Mouse (Mus musculus) midbrain, embryonic 15.5 days (tissue): ENCODE data around the gene Aqp6. TPM values are rescaled to one million over a fixed set of nuclear protein-coding genes. Genes with fewer than 3 reads are reported as not detected.

Source experiments
- ATAC-seq: fragments of 200-750 bp; cut with Nextera tagmentation; replicated peaks from 2 replicates; pipeline ENCODE4 v1.8.0; 2017; ENCODE audit warnings: moderate TSS enrichment
- H3K27ac ChIP-seq: fragments of 300-500 bp; sonication (generic); 2 replicates; pipeline ENCODE4 v1.5.1; 2015; ENCODE audit warnings: mild to moderate bottlenecking, inconsistent platforms
- H3K27me3 ChIP-seq: fragments of 300-500 bp; sonication (generic); replicated peaks from 2 replicates; pipeline ENCODE4 v1.6.1; 2015; ENCODE audit warnings: inconsistent platforms
- H3K36me3 ChIP-seq: fragments of 300-500 bp; sonication (generic); replicated peaks from 2 replicates; pipeline ENCODE4 v1.6.1; 2015; ENCODE audit warnings: inconsistent platforms
- H3K4me1 ChIP-seq: fragments of 300-500 bp; sonication (generic); 2 replicates; pipeline ENCODE4 v1.6.1; 2015; ENCODE audit warnings: inconsistent platforms
- H3K4me2 ChIP-seq: fragments of 300-500 bp; sonication (generic); 2 replicates; pipeline ENCODE4 v1.6.1; 2015; ENCODE audit warnings: inconsistent platforms, mild to moderate bottlenecking, moderate library complexity
- H3K4me3 ChIP-seq: fragments of 300-500 bp; sonication (generic); 2 replicates; pipeline ENCODE4 v1.5.1; 2015; ENCODE audit warnings: mild to moderate bottlenecking, inconsistent platforms
- H3K9ac ChIP-seq: fragments of 300-500 bp; sonication (generic); 2 replicates; pipeline ENCODE4 v1.6.1; 2015; ENCODE audit warnings: mild to moderate bottlenecking, inconsistent platforms
- H3K9me3 ChIP-seq: fragments of 300-500 bp; sonication (generic); 2 replicates; pipeline ENCODE4 v1.6.1; 2016; ENCODE audit warnings: inconsistent platforms
- WGBS: fragments of 180-500 bp; shearing (Covaris S2); methylation state at CpG from one replicate; pipeline ENCODE4 v1.1.7; 2015; ENCODE audit warnings: mixed read lengths; 5-methylcytosine and 5-hydroxymethylcytosine counted together
- polyA plus RNA-seq: library from polyadenylated mRNA; unstranded; fragments of >200 nt; fragmentation: Nextera tagmentation; extraction: Ambion mirVana; gene quantifications from 2 replicates; pipeline ENCODE4 v1.2.1, GENCODE M21; 2015

The Aqp6 gene
- 0.41 and 0.49 TPM in 2 replicates for polyA plus RNA-seq

DNA sequence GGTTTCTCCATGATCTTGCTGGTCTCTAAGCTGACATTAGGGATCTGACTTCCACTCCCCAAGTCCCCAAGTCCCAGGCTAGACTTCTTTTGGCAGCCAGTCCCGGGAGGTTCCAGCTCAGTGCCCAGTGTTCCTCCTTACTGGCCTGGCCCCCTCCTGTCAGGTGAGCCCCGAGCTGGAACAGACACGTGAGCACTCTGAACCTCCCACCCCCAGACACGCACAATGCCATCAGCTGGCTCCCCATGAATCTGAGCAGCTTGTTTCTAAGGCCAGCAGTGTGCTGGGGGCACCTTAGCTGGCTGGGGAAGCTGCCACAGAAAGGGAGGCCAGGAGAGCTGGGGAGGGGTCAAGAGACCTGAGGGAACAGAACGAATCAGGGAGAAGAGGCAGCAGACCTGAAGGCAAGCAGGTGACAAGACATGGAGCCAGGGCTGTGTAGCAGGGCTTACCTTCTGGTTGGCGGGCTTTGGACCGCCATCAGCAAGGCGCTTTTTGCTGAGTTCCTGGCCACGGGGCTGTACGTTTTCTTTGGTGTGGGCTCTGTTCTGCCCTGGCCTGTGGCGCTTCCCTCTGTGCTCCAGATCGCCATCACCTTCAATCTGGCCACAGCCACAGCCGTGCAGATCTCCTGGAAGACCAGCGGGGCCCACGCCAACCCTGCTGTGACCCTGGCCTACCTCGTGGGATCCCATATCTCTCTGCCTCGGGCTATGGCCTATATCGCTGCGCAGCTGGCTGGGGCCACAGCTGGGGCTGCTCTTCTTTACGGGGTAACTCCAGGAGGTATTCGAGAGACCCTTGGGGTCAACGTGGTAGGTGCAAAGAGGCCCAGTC is at the start of gene Aqp6:
TSS of gene Aqp6 (plus strand) at position 415 of the 837 bp plus-strand sequence.
- Histone ChIP-seq H3K9ac (no peak within 1 kb of the TSS), H3K27ac (no peak within 1 kb of the TSS), H3K9me3 (no peaks in the 10 kb centered on the region), H3K4me3 (no peak within 1 kb of the TSS), H3K27me3 (0 out of 2 replicates have a peak, but pooled peaks cover 6% of the 10 kb centered on the region), H3K36me3 (no peaks in the 10 kb centered on the region), H3K4me2 (no peak within 1 kb of the TSS), H3K4me1 (peaks cover 29% of the 10 kb centered on the region)
- no peak for ATAC-seq
- WGBS, result 45% methylated on average over 22 of the region's 22 CpGs

DNA sequence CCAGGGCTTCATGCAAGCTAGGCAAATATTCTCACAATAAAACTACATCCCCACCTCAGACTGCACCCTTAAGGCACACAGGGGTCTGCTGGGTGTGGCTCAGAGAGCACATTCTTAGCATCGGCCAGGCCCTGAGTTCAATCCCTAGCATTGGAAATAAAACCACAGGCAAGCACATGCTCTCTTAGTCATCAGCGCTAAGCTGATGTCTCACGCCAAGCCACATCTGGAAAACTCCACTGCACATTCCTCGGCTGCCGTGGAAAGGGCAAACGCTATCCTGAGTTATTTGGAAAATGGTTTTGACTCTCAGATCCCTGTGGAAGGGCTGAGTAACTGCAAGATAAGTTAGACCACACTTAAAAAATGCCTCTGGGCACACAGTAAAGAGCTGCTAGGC is 47.4 kb upstream of the Aqp6 start:
- no peak overlapping the region for H3K9ac ChIP-seq
- no peaks in the 10 kb centered on the region for H3K27me3 ChIP-seq
- H3K9me3 ChIP-seq, result no peaks in the 10 kb centered on the region
- no peak for ATAC-seq
- no peak overlapping the region for H3K4me2 ChIP-seq
- no peaks in the 10 kb centered on the region for H3K4me1 ChIP-seq
- H3K4me3 ChIP-seq, result no peak overlapping the region
- H3K36me3 ChIP-seq, result no peaks in the 10 kb centered on the region
- 82% methylated on average over 6 of the region's 6 CpGs for WGBS
- no peak overlapping the region for H3K27ac ChIP-seq

DNA sequence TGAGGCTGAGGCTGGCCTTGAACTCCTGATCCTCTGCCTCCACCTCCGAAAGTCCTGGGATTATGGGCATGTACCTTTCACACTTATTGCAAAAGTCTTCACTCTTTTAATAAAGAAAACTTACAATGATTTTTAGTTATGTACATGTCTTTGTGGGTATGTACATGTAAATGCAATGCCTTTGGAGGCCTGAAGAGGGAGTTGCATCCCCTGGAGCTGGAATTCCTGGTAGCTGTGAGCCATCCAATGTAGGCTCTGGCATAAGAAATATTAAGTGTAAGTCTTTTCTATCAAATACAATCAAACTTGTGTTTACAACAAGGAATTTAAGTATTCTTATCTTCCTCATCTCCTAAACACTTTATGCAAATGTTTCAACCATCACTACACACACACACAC is 42.3 kb upstream of the Aqp6 start:
- H3K9ac ChIP-seq, result no peak overlapping the region
- H3K9me3 ChIP-seq, result no peaks in the 10 kb centered on the region
- WGBS, result 85% methylated on average over 1 of the region's 1 CpGs
- no peaks in the 10 kb centered on the region for H3K36me3 ChIP-seq
- no peaks in the 10 kb centered on the region for H3K4me1 ChIP-seq
- H3K4me2 ChIP-seq, result no peak overlapping the region
- H3K27ac ChIP-seq, result no peak overlapping the region
- ATAC-seq, result no peak
- H3K27me3 ChIP-seq, result no peaks in the 10 kb centered on the region
- H3K4me3 ChIP-seq, result no peak overlapping the region

DNA sequence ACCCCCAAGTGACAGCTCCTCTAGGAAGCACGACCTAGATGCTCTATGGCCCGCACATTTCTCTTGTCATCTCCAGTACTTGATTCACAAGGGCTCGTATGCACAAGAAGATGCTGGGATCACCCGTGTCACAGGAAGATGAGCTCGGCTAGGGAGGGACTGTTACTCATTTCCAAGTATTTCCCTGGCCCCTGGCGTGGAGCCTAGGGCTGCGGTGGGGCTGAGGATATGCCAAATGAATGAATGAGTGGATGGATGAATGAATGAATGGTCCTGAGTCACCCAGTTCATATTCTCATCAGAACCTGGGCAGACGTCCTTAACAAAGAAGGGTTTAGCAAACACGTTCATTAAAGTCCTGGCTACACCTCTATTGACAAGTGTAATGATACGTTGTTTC is 41.0 kb upstream of the Aqp6 start:
- H3K27me3 ChIP-seq, result no peaks in the 10 kb centered on the region
- H3K4me2 ChIP-seq, result no peak overlapping the region
- no peaks in the 10 kb centered on the region for H3K36me3 ChIP-seq
- no peak overlapping the region for H3K9ac ChIP-seq
- no peak overlapping the region for H3K27ac ChIP-seq
- H3K4me3 ChIP-seq, result no peak overlapping the region
- no peak for ATAC-seq
- H3K9me3 ChIP-seq, result no peaks in the 10 kb centered on the region
- no peaks in the 10 kb centered on the region for H3K4me1 ChIP-seq
- 71% methylated on average over 10 of the region's 10 CpGs for WGBS

DNA sequence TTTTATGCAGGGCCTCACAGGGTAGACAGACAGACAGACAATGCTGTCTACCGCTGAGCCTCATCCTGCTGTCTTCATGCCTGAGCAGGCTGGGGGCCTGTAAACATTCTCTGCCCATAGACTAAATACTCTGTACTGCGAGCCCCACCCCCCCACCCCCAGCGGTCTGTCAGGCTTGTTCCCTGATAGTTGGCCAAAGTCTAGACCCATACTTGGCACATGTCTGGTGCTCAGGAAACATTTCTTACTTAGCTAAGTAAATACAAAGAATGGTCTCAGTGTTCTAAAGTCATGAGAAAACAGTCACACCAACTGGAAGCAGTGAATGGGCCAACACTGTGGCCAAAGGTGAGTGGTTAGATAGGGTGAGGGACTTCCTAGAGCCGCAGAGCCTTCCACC is 33.8 kb upstream of the Aqp6 start:
- 70% methylated on average over 4 of the region's 4 CpGs for WGBS
- ATAC-seq, result no peak
- Histone ChIP-seq H3K4me1 (no peaks in the 10 kb centered on the region), H3K4me2 (no peak overlapping the region), H3K4me3 (no peak overlapping the region), H3K9me3 (no peaks in the 10 kb centered on the region), H3K27ac (no peak overlapping the region), H3K36me3 (no peaks in the 10 kb centered on the region), H3K9ac (no peak overlapping the region), H3K27me3 (0 out of 2 replicates have a peak, but pooled peaks cover 2% of the 10 kb centered on the region)

DNA sequence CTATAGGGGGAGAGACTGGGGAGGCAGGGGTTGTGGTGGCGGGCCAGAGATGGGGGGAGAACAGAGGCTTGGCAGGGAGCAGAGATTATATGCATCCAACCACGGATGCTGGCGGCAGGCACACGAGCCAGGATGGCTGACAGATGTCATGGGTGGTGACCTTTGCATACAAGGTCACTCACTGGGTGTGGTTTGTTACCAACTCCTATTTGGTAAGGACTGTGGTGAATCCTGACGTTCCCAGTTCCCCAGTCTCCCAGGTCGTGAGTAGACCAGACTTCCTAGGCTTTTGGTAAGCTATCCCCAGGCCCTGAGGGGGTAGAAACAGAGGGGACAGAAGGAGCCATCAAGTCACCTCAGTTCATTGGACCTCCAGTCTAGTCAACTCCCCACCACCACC is 32.5 kb upstream of the Aqp6 start:
- no peak for ATAC-seq
- no peak overlapping the region for H3K9ac ChIP-seq
- H3K4me3 ChIP-seq, result no peak overlapping the region
- 0 out of 2 replicates have a peak, but pooled peaks cover 2% of the 10 kb centered on the region for H3K27me3 ChIP-seq
- H3K4me2 ChIP-seq, result no peak overlapping the region
- H3K36me3 ChIP-seq, result no peaks in the 10 kb centered on the region
- no peaks in the 10 kb centered on the region for H3K9me3 ChIP-seq
- no peak overlapping the region for H3K27ac ChIP-seq
- WGBS, result 46% methylated on average over 6 of the region's 6 CpGs
- no peaks in the 10 kb centered on the region for H3K4me1 ChIP-seq

DNA sequence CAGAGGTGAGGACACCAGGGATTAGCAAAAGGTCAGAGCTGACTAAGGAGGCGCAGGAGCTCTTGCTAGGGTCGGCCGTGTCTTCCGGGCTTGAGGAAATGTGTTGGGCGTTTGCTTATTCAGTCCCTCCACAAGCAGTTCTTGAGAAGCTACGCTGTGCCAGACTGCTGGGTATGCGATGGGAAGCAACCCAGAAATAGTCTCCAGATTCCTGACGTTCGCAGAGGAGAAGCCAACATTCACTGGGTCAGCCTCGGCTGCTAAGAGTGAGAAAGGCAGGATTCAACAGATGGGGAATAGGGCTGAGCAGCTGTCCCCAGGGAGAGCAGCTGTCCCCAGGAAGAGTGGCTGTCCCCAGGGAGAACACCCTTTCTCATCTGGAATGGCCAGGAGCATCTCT is 32.1 kb upstream of the Aqp6 start:
- ATAC-seq, result no peak

DNA sequence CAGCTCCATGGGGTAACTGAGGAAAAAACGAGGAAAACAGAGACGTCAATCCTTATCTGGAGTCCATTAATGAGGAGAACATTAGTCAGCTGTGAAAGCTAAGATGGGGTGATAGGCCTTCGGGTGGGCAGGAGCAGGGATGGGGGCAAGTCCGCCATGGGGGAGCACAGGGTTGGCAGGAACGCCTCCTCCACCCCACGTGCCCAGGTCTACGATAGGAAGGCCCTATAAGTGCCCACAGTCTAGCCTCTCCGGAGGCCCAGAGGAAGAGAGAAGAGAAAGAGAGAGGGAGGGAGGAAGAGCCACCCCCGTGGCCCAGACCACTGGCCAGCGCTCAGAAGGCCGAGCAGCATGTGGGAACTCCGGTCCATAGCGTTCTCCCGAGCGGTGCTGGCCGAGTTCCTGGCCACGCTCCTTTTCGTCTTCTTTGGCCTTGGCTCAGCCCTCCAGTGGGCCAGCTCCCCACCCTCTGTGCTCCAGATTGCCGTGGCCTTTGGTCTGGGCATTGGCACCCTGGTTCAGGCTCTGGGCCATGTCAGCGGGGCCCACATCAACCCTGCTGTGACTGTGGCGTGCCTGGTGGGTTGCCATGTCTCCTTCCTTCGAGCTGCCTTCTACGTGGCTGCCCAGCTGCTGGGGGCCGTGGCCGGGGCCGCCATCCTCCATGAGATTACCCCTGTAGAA is 22.3 kb upstream of the Aqp6 start, which contains the start of gene Aqp2:
TSS of gene Aqp2 (plus strand) at position 254 of the 684 bp plus-strand sequence.
- H3K27ac ChIP-seq, result no peak within 1 kb of the TSS
- WGBS, result 80% methylated on average over 26 of the region's 26 CpGs
- H3K4me1 ChIP-seq, result peaks cover 10% of the 10 kb centered on the region
- H3K36me3 ChIP-seq, result no peaks in the 10 kb centered on the region
- H3K9me3 ChIP-seq, result no peaks in the 10 kb centered on the region
- H3K27me3 ChIP-seq, result peaks cover 24% of the 10 kb centered on the region
- ATAC-seq, result no peak
- no peak within 1 kb of the TSS for H3K9ac ChIP-seq
- no peak within 1 kb of the TSS for H3K4me3 ChIP-seq
- H3K4me2 ChIP-seq, result no peak within 1 kb of the TSS

More for the DNA sequence above, 32.1 kb upstream of the Aqp6 start:
- no peak overlapping the region for H3K4me2 ChIP-seq
- H3K4me1 ChIP-seq, result no peaks in the 10 kb centered on the region
- WGBS, result 88% methylated on average over 10 of the region's 10 CpGs
- no peak overlapping the region for H3K4me3 ChIP-seq
- no peaks in the 10 kb centered on the region for H3K36me3 ChIP-seq
- no peak overlapping the region for H3K27ac ChIP-seq
- H3K9me3 ChIP-seq, result no peaks in the 10 kb centered on the region
- no peak overlapping the region for H3K9ac ChIP-seq
- H3K27me3 ChIP-seq, result 0 out of 2 replicates have a peak, but pooled peaks cover 2% of the 10 kb centered on the region

DNA sequence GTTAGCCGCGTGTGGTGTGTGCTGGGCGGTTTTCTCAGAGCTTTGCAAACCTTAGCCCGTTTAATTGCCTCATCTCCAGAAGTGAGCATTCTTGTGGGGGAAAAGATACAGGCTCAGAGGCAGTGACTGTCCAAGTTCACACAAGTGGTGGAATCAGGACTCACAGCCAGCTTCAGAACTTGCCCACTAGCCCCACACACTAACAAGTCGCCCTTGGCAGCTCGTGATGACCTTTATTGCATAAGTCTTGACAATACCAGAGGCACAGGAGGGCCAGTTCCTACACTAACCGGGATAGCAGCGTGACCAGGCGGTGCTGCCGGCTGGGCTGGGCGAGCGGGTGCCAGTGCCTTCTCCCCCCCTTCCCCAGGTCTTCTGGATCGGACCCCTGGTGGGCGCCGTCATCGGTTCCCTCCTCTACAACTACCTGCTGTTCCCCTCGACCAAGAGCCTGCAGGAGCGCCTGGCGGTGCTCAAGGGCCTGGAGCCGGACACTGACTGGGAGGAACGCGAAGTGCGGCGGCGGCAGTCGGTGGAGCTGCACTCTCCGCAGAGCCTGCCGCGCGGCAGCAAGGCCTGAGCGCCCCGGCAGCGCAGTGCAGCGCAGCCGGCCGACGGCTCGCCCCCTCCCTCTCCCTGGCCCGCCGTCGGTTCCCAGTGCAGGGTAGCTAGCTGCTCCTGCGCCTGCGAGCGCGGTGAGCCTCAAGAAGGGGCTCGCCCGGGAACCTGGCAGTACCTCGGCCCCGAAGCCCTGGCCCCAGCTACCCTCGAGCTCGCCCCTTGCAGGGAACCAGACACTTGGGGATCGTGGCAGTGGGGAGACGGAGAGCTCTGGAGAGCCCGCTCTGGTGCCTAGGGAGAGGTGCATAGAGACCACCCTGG is 17.5 kb upstream of the Aqp6 start:
- Histone ChIP-seq H3K4me1 (peaks cover 22% of the 10 kb centered on the region), H3K27ac (no peak overlapping the region), H3K4me2 (peak overlapping the region; percentile 53), H3K36me3 (no peaks in the 10 kb centered on the region), H3K27me3 (peaks cover 72% of the 10 kb centered on the region), H3K9ac (peak overlapping the region; percentile 31; the same call in 1 of the 2 replicates), H3K4me3 (peak overlapping the region; percentile 29), H3K9me3 (no peaks in the 10 kb centered on the region)
- ATAC-seq, result peak; percentile 52
- WGBS, result 3% methylated on average over 54 of the region's 54 CpGs

DNA sequence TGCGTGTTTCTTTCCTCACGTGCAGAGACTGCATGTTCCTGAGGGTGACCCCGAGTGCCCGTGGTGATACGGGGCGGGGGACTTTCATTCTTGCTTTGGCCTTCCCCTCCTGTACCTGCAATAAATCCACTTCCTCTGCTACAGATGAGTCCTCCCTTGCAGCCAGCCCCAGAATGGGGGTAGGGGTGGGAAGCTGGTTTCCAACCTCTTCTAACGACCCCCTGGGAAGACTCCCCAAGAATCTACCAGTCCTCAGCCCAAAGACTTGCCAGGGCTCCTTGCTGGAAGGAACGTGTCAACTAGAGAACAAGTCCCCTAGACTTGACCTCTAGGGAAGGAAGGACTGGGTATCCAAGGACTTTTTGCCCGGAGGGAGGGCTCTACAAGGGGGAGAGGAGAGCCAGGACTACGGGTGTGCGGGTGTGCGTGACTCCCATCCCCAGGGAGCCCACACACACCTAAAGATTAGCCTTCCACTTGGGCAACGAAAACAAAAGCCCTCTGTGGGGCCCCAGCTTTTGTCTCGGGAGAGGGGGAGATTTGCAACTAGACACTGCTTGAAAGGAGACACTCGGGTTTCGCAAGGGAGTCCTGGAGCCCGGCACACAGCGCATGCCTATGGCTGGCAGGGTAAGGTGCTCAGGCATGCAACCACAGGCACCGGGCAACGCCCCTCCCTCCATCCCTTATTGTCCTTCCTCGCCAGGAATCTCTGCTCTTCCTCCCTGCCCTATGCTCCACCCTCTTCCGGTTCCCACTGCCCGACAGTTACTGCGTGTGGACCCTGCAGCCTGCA is 16.6 kb upstream of the Aqp6 start:
- WGBS, result 3% methylated on average over 24 of the region's 24 CpGs
- Histone ChIP-seq H3K36me3 (no peaks in the 10 kb centered on the region), H3K9ac (0 out of 2 replicates have a peak overlapping the region, but pooled peaks have one; percentile 10), H3K27ac (no peak overlapping the region), H3K4me2 (peak overlapping the region; percentile 53), H3K4me1 (peaks cover 22% of the 10 kb centered on the region), H3K4me3 (peak overlapping the region; percentile 29), H3K9me3 (no peaks in the 10 kb centered on the region), H3K27me3 (peaks cover 81% of the 10 kb centered on the region)
- no peak for ATAC-seq

DNA sequence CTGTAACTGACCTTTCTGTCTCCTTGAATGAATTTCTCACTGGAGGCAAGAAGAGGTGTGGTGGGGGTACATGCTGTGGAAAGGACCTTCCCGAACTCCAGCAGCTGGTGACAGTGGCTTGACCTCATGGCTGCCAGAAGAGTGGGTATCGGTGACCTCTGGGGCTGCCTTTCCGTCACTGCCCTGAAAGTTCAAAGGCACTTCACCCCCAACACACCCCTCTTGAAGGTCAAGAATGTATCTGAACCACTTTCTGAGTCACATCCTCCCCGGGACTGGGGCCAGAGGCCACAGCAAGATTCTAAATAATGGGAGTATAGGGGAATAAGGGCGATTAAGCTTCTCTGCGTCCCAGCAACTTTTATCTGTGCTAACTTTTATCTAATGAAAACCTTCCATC is 15.5 kb upstream of the Aqp6 start:
- Histone ChIP-seq H3K4me3 (no peak overlapping the region), H3K36me3 (no peaks in the 10 kb centered on the region), H3K9me3 (no peaks in the 10 kb centered on the region), H3K9ac (no peak overlapping the region), H3K27ac (no peak overlapping the region), H3K4me2 (no peak overlapping the region), H3K27me3 (peaks cover 92% of the 10 kb centered on the region), H3K4me1 (peaks cover 26% of the 10 kb centered on the region)
- no peak for ATAC-seq
- 72% methylated on average over 6 of the region's 6 CpGs for WGBS
